Mouse (Mus musculus) Patski (cell line): ENCODE measurements around the gene Tead1. TPM values are rescaled to one million over a fixed set of nuclear protein-coding genes. Genes with fewer than 3 reads are reported as not detected.
A peak's percentile ranks its signal among the peaks of the same experiment; 100 is the strongest.

ENCODE experiments used
- ATAC-seq: fragments of 100-300 bp; one replicate; pipeline ENCODE4 v1.8.0; 2021
- CTCF ChIA-PET: fragments of 350-600 bp; sonication (Branson Sonifier 250); formaldehyde crosslinking; loops from one replicate; lab custom pipeline; 2022; ENCODE audit warnings: inconsistent platforms; lab: Charles Lee
- POLR2A ChIA-PET: fragments of 350-600 bp; sonication (Branson Sonifier 250); formaldehyde crosslinking; loops from one replicate; lab custom pipeline; 2022; ENCODE audit warnings: antibody characterized with exemption, inconsistent platforms; lab: Charles Lee
- DNase-seq: peaks from one replicate; pipeline ENCODE4 v3.0.0-alpha.2; 2011; ENCODE audit warnings: low read depth, low spot score
- H3K27me3 ChIP-seq: fragments of 371-371 bp; one replicate; pipeline ENCODE4 v1.5.1; 2021
- CTCF ChIP-seq: fragments of 100-300 bp; IDR thresholded peaks from one replicate; pipeline ENCODE4 v1.5.1; 2021
- in situ Hi-C: fragments of 300-500 bp; cut with MboI; formaldehyde crosslinking; loops from 3 replicates; pipeline ENCODE4 v1.11.1; 2018; ENCODE audit warnings: low pct_unique_long_range_greater_than_20kb, mixed read lengths
- polyA plus RNA-seq: library from polyadenylated mRNA; unstranded; gene quantifications from one replicate; pipeline ENCODE4 v1.2.3, GENCODE M21; 2021

The Tead1 gene
- polyA plus RNA-seq, 1 experiment from 2014 or later = 56.4 TPM

DNA sequence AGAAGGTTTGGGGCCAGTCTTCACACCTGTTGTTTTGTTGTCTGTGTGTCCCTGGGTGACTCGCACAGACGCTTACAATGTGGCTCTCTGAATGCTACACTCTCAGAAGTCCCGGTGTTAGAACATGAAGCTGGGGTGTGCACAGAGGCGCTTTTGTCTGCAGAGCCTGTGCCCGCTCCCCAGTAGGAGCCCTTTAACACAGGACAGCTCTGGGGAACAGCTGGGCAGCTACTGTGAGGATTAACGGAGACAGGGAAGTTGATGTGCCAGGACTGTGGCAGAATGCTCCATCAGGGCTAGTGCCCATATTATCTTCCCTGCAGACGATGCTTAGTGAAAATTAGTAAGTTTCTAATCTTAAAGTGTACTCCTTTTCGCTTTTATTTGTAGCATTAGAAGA lies 102.9 kb downstream of the Tead1 start:
- DNase-seq = no peak
- in situ Hi-C loops = loop anchor here (10.0 kb wide), 1 partner anchor 83 kb away; no protein-coding TSS in a partner anchor
- TF ChIP-seq CTCF = no peak
- CTCF ChIA-PET = interaction anchor here (1.3 kb wide), 1 partner anchor 11 kb away, joined by 3 read pairs; no protein-coding TSS in a partner anchor
- ATAC-seq = no peak
- POLR2A ChIA-PET = no interaction called here
- H3K27me3 ChIP-seq = no peaks in the 10 kb centered on the region

DNA sequence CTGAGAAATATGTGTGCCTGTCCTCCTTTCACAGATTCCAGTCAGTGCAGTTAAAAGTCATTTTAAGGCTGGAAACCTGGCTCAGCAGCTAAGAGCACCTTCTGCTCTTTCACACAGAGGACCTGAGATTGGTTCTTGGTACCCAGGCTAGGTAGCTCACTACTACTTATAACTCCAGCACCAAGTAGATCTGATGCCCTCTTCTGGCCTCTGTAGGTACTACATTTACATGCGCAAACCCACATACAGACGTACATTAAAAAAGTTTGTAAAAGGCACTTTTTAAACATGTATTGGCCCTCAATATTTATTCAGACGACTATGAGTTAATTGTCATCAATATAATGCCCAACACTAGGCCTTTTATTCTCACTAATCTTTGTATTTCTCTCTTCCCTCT lies 105.2 kb downstream of the Tead1 start:
- CTCF ChIA-PET = no interaction called here
- H3K27me3 ChIP-seq = no peaks in the 10 kb centered on the region
- POLR2A ChIA-PET = interaction anchor here (0.7 kb wide), 1 partner anchor 591 kb away, joined by 3 read pairs; no protein-coding TSS in a partner anchor
- no peak for TF ChIP-seq CTCF
- ATAC-seq (no peak), DNase-seq (no peak)
- in situ Hi-C loops = loop anchor here (10.0 kb wide), 1 partner anchor 81 kb away; no protein-coding TSS in a partner anchor

DNA sequence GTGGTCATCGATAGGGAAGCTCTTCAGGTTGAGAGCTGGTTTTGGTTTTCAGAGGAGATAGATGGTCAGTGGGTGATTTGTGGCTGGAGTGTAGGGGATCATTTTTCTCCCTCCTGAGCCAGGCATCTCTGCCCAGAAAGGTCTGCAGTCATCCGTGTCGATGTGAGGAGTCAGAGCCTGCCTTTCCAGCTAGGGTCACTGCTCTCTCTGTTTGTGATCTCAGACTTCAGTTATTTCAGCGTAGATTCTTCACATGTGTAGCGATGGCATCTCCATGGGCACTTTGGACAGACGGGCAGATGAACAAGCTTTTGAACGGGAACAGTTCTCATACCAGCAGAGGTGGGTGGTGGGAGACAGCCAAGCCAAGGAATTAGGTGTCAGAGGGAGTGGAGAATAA lies 106.2 kb downstream of the Tead1 start:
- H3K27me3 ChIP-seq = no peaks in the 10 kb centered on the region
- CTCF ChIA-PET = interaction anchor here (0.8 to 2.1 kb wide), 3 partner anchors 76 to 101 kb away, joined by 3 to 9 read pairs (median 4); no protein-coding TSS in a partner anchor
- ATAC-seq (peak; percentile 77), DNase-seq (peak; percentile 77)
- TF ChIP-seq CTCF = no peak
- POLR2A ChIA-PET = interaction anchor here (0.6 kb wide), 2 partner anchors 486 to 578 kb away, joined by 3 read pairs; no protein-coding TSS in a partner anchor
- in situ Hi-C loops = loop anchor here (10.0 kb wide), 1 partner anchor 80 kb away; no protein-coding TSS in a partner anchor

DNA sequence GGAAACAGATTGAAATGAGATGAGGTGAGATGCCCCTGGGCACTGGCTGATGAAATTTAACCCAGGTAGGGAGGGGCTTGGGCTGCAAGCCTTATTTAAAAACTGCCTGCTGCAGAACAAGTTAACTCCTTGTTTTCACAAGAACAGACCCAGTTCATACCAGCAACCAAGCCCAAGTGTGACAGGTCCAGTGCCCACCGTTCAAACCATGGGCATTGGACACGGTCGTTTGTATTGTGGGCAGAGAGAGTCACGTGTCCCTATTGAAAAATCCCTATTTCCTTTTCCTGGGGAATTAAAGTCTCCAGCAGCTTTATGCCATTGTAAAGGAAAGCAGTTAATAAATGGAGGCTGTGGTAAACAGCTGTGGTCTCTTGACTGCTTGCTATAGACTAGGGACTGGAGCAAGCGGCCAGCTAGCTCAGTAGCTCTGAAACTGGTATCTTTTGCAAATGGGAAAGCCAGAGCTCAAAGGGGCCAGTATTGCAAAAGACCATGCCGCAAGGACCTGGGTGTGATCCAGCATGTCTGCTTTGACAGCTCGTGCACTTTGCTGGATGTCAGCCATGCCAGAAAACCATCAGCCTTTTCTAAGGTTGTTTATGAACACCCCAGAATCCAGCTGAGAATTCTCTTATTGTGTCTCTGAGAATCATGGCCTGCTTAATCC lies 107.6 kb downstream of the Tead1 start:
- in situ Hi-C loops = loop anchor here (10.0 kb wide), 1 partner anchor 78 kb away; no protein-coding TSS in a partner anchor
- POLR2A ChIA-PET = interaction anchor here (0.6 to 1.0 kb wide), 2 partner anchors 67 to 331 kb away, joined by 3 to 5 read pairs; no protein-coding TSS in a partner anchor
- H3K27me3 ChIP-seq = no peaks in the 10 kb centered on the region
- TF ChIP-seq CTCF = no peak
- CTCF ChIA-PET = interaction anchor here (0.8 to 2.1 kb wide), 9 partner anchors 9 to 105 kb away, joined by 3 to 9 read pairs (median 3); no protein-coding TSS in a partner anchor
- ATAC-seq (no peak), DNase-seq (no peak)

DNA sequence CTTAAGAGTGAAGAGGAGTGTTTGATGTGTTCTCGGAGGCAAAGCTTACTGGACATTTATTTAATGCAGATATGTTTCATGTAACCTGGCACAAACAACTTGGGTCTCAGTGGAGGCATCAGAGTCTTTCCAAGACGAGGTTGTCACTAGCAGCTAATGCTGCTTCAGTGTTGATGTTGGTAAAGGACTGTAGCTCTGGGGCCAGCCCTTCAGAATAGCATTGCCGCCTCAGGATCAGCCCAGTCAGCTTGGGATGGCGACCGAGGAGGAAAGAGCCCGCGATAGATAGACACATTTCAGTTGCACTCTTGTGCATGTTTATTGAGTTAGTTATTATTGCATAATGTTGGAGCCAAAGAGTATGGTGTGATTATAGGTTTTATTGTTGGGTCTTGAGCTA lies 108.2 kb downstream of the Tead1 start:
- TF ChIP-seq CTCF = no peak
- DNase-seq (no peak), ATAC-seq (no peak)
- in situ Hi-C loops = loop anchor here (10.0 kb wide), 1 partner anchor 78 kb away; no protein-coding TSS in a partner anchor
- no peaks in the 10 kb centered on the region for H3K27me3 ChIP-seq
- POLR2A ChIA-PET = interaction anchor here (0.6 to 1.0 kb wide), 4 partner anchors 57 to 344 kb away, joined by 3 to 5 read pairs (median 4); no protein-coding TSS in a partner anchor
- CTCF ChIA-PET = interaction anchor here (0.8 to 1.7 kb wide), 7 partner anchors 10 to 106 kb away, joined by 3 to 5 read pairs (median 3); no protein-coding TSS in a partner anchor

DNA sequence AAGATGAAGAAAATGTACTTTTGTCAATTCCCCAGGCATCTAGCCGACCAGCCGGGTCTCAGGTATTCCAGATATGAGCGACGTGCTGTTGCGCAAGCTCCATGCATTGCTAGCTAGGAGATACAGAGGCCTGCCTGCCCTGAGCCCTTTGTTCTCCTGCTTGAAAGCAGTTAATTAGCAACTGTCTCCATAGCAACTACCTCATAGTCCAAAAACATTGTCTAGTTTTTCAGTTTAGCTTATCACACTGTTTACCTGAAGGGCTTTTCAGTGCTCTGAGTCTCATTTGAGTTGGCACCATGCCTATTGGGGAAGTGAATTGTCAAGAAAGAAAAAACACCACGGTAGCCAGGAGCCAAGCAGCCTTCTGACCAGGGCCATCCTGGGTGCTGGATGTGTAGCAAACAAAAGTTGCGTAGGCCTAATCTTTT lies 109.2 kb downstream of the Tead1 start:
- TF ChIP-seq CTCF = no peak
- H3K27me3 ChIP-seq = no peaks in the 10 kb centered on the region
- CTCF ChIA-PET = interaction anchor here (1.4 to 1.7 kb wide), 2 partner anchors 22 to 30 kb away, joined by 3 read pairs; no protein-coding TSS in a partner anchor
- DNase-seq (peak; percentile 77), ATAC-seq (peak; percentile 38)
- in situ Hi-C loops = loop anchor here (10.0 kb wide), 1 partner anchor 76 kb away; no protein-coding TSS in a partner anchor
- POLR2A ChIA-PET = interaction anchor here (0.6 to 1.1 kb wide), 4 partner anchors 17 to 58 kb away, joined by 3 to 5 read pairs (median 3); no protein-coding TSS in a partner anchor

DNA sequence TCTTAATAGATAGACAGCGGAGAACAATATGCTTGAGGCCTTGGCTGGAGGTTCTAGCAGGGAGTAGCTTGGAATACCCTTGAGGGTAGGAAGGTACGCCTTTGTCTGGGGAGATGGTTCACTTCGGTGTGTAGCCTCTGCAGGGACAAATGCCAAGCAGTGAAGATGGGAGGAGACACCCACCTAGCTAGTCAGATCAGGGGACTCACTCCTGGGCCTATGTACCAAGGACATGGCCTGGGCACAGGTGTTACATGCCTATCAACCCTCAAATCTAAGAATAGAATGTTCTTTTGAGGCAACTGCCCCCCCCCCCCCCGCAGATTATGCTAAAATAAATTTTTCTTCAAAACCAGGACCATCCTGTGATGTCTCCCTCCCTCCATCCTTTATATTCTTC lies 110.6 kb downstream of the Tead1 start:
- ChIA-PET CTCF (no interaction called here), POLR2A (interaction anchor here (0.6 to 1.1 kb wide), 3 partner anchors 39 to 169 kb away, joined by 3 to 9 read pairs (median 3); no protein-coding TSS in a partner anchor)
- DNase-seq = no peak
- no peak for ATAC-seq
- in situ Hi-C loops = loop anchor here (10.0 kb wide), 1 partner anchor 75 kb away; no protein-coding TSS in a partner anchor
- no peaks in the 10 kb centered on the region for H3K27me3 ChIP-seq
- no peak for TF ChIP-seq CTCF

DNA sequence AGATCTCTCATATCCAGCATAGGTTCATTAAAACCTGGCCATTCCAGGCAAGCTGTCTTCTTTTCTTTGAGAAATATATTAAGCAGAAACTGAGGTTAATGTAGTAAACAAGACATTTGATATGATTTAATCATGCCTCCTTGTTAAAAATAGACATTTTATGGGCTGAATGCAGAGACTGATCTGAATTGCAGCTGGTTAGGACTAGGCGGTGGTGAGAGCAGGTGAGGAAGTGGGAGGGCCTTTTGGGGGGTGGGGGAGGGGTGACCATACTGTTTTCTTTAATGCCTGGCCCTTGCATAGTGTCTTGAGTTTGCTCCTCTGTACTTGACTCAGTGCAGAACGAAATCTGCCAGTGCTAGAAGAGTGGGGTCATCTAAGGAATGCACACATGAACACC lies 111.2 kb downstream of the Tead1 start:
- H3K27me3 ChIP-seq = no peaks in the 10 kb centered on the region
- no peak for ATAC-seq
- in situ Hi-C loops = no loop called here
- no peak for DNase-seq
- ChIA-PET CTCF (interaction anchor here (1.4 kb wide), 1 partner anchor 108 kb away, joined by 4 read pairs; no protein-coding TSS in a partner anchor), POLR2A (interaction anchor here (0.6 kb wide), 1 partner anchor 169 kb away, joined by 9 read pairs; no protein-coding TSS in a partner anchor)
- no peak for TF ChIP-seq CTCF

DNA sequence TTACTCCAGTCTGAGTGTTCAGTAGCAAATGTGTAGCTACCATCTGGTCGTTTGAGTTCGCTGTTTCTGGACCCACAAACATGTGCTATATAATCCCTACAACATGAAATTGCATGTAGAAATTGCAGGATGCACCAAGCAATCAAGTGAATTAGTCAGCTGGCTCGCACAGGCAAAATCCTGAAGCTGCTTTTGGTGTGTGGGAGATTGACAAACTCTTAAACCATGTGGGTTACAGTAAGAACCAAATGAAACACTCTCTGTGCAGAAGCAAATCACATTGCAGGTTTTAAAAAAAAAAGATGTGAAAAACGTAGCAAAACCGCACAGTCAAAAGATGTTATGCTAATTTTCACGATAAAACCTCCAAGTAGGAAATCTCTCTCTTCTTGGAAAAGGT lies 113.6 kb downstream of the Tead1 start:
- CTCF ChIA-PET = interaction anchor here (1.2 to 1.5 kb wide), 3 partner anchors 10 to 32 kb away, joined by 3 read pairs; no protein-coding TSS in a partner anchor

DNA sequence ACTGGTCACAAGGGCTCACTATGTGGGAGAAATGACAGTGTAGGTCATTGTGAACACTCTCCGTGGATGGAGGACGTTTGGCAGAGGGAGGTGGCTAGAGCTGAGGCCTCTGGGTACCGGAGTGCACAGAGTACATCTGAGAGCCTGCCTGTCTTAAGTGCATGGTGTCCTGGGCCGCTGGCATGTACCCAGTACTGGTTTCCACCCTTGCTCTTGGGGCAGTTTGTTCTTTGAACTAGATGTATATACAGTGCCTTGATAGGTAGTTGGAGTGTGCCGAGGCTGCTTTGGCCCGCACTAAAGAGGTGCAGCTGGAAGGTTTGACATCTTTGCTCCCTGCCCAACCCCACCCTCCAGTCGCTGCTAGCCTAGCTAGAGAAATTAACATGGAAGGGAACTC lies 114.8 kb downstream of the Tead1 start:
- in situ Hi-C loops = no loop called here
- DNase-seq = no peak
- no peak for TF ChIP-seq CTCF
- no peaks in the 10 kb centered on the region for H3K27me3 ChIP-seq
- no peak for ATAC-seq
- ChIA-PET POLR2A (no interaction called here), CTCF (no interaction called here)

More for the DNA sequence above, 113.6 kb downstream of the Tead1 start:
- H3K27me3 ChIP-seq = no peaks in the 10 kb centered on the region
- in situ Hi-C loops = no loop called here
- POLR2A ChIA-PET = no interaction called here
- TF ChIP-seq CTCF = no peak
- DNase-seq = no peak
- no peak for ATAC-seq
